Mouse (Mus musculus) cortical plate, adult 2 months (tissue): ENCODE data around the gene Inppl1.

Source experiments
- CTCF ChIP-seq: fragments of 200-500 bp; IDR thresholded peaks from 2 replicates; pipeline ENCODE4 v1.5.1; 2011; ENCODE audit warnings: mild to moderate bottlenecking, control low read depth, low read length; ENCODE audit not compliant: insufficient read depth; ENCODE audit errors: extremely low read depth
- POLR2A ChIP-seq: fragments of 200-500 bp; IDR thresholded peaks from 2 replicates; pipeline ENCODE4 v1.6.1; 2011; ENCODE audit warnings: mild to moderate bottlenecking, low read length, control low read depth; ENCODE audit not compliant: insufficient read depth; ENCODE audit errors: extremely low read depth

DNA sequence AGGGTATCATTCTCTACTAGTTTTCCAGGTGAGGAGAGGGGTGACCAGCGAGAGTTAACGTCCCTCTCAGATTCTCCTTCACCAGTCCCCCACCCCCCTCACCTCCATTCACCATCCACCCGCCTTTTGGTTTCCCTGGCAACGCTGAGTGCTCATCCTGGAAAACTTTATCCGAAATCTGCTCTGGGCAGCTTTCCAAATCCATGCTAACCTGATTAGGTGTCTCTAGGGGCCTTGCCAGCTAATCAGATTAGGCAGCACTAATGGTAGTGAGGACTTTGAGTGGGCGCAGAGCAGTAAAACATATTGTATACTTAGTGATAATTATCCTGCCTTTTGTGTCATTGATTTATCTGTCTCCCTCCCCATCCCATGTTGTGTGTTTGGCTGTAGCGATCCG, 65.3 kb downstream of the Inppl1 start:
- TF ChIP-seq POLR2A (no peak), CTCF (no peak)
